Mouse (Mus musculus): ENCODE results near the gene Pim3.

The Pim3 gene

DNA sequence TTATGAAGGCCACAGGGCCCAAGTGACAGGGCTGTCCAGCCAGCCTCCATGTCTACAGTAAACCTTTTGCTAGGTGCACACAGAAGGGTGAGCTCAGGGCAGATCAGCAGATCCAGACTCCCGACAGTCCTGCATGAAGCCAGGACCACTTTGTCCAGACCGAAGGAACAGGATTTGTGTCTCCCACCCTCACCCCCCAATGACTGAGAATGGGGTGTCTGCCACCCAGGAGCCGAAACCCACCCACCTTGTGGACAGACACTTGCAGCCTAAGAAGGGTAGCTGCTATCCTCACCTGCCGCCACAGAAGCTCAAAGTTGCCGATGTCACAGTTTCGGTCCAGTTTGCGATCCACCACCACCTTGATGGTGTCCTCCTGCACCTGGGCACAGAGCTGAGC, 53.1 kb downstream of the Pim3 start:
- no peak for DNase-seq (ENCODE audit: inconsistent age in 2 of 2, low spot score in 1 of 2)
